Mouse (Mus musculus) bone marrow macrophage, adult 2 months (primary cell): ENCODE measurements around the gene Asl.

Experiments
- CTCF ChIP-seq: IDR thresholded peaks from 2 replicates; pipeline ENCODE4 v1.5.1; 2012; ENCODE audit warnings: low read depth, mild to moderate bottlenecking, low read length, moderate library complexity
- POLR2A ChIP-seq: IDR thresholded peaks from 2 replicates; pipeline ENCODE4 v1.6.1; 2012; ENCODE audit warnings: mild to moderate bottlenecking, low read depth, low read length, borderline replicate concordance

GRCm38 (mm10) chr5:129974866-129975311 is 54.2 kb downstream of the Asl start:
- TF ChIP-seq CTCF (no peak), POLR2A (no peak)
